ENCODE assay signal across 13 mouse cellular contexts in the genomic region with DNA sequence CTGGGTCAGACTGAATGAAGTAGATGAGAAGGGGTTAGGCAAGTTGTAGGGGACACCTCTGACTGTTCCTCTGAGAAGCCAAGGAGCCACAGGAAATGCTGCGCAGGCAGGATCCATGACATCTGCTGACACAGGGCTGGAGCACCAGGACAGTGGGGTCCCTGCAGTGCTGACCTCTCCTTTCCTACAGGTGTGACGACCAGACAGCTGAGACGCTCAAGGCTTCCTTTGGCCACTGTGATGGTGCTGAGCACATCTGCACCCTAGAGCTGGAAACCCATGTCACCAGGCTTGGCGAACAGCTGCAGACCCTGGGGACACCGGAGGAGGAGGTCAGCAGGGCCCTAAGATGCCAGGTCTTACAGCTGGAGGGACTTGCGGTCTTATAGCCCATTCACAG. TPM values are rescaled to one million over a fixed set of nuclear protein-coding genes. Genes with fewer than 3 reads are reported as not detected.
"Had no signal": no experiment of that assay in that cellular context is flagged by ENCODE, and none has a peak within 500 bp of the region (broad histone marks: within the 10 kb centered on the region; RNA-seq: fewer than 3 reads in every experiment).

No protein-coding gene starts in this region.

- DNase-seq: retina, postnatal 1 day; right cerebral cortex, adult 18-20 months; right cerebral cortex, postnatal 14 days; right cerebral cortex, postnatal 25 days; right cerebral cortex, postnatal 4 days; spleen, adult 18-20 months; thymus, adult 18-20 months; thymus, adult 2 months; thymus, postnatal 14 days; thymus, postnatal 25 days; thymus, postnatal 36 days; thymus, postnatal 4 days had no signal

RNA-seq across cellular contexts. Expression of a gene that starts 20.9 kb away (rescaled TPM):
- total RNA-seq: neutrophil, adult 5-6 weeks had no signal
